Mouse (Mus musculus): ENCODE data around the gene Adam19. TPM values are rescaled to one million over a fixed set of nuclear protein-coding genes. Genes with fewer than 3 reads are reported as not detected.

Gene Adam19
- polyA plus RNA-seq, 1 experiment from 2014 or later: 9.4 TPM

DNA sequence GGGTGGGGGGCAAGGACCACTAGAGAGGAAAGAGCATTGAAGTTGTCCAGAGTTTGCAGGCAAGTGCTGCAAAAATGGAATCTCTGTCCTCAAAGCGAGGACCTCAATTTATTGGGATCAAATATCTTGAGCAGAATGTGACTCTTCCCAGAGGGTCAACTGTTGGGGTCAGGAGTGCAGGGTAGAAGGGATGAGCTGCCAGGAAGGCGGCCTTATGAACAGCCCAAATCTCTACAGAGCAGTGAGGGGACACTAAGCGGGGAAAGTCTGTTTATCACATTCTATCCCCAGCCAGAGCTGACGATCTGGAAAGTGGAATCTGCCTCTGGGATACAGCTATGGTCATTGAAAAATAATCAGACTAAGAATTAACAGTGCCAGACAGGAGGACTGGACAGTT is 138.4 kb downstream of the Adam19 start:
- WGBS: 80% methylated on average over 4 of the region's 4 CpGs
- peaks cover 22% of the 10 kb centered on the region for H3K36me3 ChIP-seq (ENCODE audit: control insufficient read depth, insufficient read depth, low read length)

More for the DNA sequence above, 138.4 kb downstream of the Adam19 start:
- H3K4me1 ChIP-seq (ENCODE audit: control insufficient read depth, insufficient read depth, low read depth, low read length): no peaks in the 10 kb centered on the region
- no peak overlapping the region for H3K4me3 ChIP-seq (ENCODE audit: low read length)
- no peak overlapping the region for H3K9ac ChIP-seq (ENCODE audit: low read depth, low read length)
- H3K27ac ChIP-seq (ENCODE audit: low read depth, low read length): no peak overlapping the region
- H3K27me3 ChIP-seq (replicated peaks; ENCODE audit: control insufficient read depth, insufficient read depth, low read length): no peaks in the 10 kb centered on the region
- H3K4me2 ChIP-seq (ENCODE audit: low read length): no peak overlapping the region
- ATAC-seq: no peak
- H3K9me3 ChIP-seq (ENCODE audit: control insufficient read depth, low read length): no peaks in the 10 kb centered on the region

Small RNA genes within 50 kb of the gene (microRNA-seq; reads per million reads assigned to microRNA genes)
- not detected for gene Mir7239
- not detected for gene Mir8100

Other genes with a start within 250 kb of the Adam19 start
- 39.4 and 43.4 TPM in 2 replicates for gene Clint1, start 203.9 kb upstream of the Adam19 start, polyA plus RNA-seq (2015; fragmentation: Nextera tagmentation; extraction: Ambion mirVana)
- gene Lsm11, start 111.1 kb upstream of the Adam19 start, polyA plus RNA-seq (2015; fragmentation: Nextera tagmentation; extraction: Ambion mirVana): 24.4 and 24.6 TPM in 2 replicates
- 9.5 and 9.9 TPM in 2 replicates for gene Thg1l, start 100.5 kb upstream of the Adam19 start, polyA plus RNA-seq (2015; fragmentation: Nextera tagmentation; extraction: Ambion mirVana)
- gene Sox30, start 75.7 kb upstream of the Adam19 start, polyA plus RNA-seq (2015; fragmentation: Nextera tagmentation; extraction: Ambion mirVana): not detected in 2 replicates
- gene Gm12166, start 3.7 kb upstream of the Adam19 start, polyA plus RNA-seq (2015; fragmentation: Nextera tagmentation; extraction: Ambion mirVana): 5.5 and 13.3 TPM in 2 replicates
- gene Nipal4, start 110.5 kb downstream of the Adam19 start, polyA plus RNA-seq (2015; fragmentation: Nextera tagmentation; extraction: Ambion mirVana): 0.26 and 0.45 TPM in 2 replicates
- gene Fndc9, start 179.5 kb downstream of the Adam19 start, polyA plus RNA-seq (2015; fragmentation: Nextera tagmentation; extraction: Ambion mirVana): 2.7 and 3.8 TPM in 2 replicates

All from hindbrain, embryonic 16.5 days (tissue).